Mouse (Mus musculus) ovary, adult 10 weeks (tissue): ENCODE measurements around the gene Myl7. TPM values are rescaled to one million over a fixed set of nuclear protein-coding genes. Genes with fewer than 3 reads are reported as not detected.

Source experiments
- polyA plus RNA-seq: library from polyadenylated mRNA; stranded (reverse); fragments of 350-450 nt; fragmentation: Illumina TruSeq; extraction: RNeasy Lipid Tissue Mini Kit (QIAGEN cat#74804); gene quantifications from one replicate; pipeline ENCODE4 v1.2.3, GENCODE M21; 2014

Gene Myl7
- polyA plus RNA-seq: not detected

DNA sequence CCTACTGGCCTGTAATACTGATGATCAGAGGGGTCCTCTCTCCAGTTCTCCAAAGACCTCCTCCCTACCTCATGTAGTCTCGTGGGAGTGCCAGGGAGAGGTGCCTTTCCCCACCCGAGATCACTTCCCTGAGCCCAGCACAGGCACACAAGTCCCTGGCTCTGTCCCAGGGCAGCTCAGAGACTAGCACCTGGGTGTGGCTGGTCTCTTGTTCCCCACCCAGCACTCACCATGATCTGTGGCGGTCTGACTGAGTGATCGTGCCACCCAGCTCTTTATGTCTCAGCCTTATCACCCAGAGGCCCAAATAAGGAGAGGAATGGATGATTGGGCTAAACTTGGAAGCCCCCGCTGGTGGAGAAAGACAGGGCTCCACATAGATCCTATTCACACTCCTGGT lies at the start of gene Myl7:
Myl7 (minus strand) TSS at position 252 of the 400 bp plus-strand sequence.

DNA sequence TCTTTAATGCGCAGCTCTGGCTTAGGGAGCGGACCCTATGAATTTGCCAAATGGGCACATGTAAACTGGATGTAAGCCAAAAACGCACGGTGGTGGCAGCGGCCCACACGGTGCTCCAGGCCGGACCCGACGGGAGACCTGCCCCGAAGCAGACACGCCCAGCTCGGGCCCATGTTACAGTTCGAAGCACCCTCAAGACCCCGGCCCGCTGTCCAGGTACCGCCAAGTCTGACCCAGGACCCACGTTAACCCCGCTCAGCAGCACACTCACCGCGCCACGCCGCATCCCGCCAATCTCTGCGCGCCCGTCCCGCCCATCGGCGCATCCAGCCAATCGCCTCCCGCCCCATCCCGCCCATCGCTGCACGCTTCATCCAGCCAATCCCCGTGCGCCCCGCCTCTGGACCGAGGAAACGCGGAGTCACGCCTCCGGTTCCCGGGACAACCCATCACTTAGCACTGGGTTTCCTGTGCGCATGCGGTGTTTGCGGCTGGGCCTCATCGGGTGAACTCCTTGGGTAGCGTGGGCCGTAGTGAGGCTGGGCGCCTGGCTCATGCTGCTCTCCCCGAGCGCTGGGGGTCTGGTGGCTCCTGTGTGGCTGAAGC lies 20.6 kb downstream of the Myl7 start, which contains the start of gene Pold2:
Pold2 (minus strand) TSS at position 372 of the 606 bp plus-strand sequence.

DNA sequence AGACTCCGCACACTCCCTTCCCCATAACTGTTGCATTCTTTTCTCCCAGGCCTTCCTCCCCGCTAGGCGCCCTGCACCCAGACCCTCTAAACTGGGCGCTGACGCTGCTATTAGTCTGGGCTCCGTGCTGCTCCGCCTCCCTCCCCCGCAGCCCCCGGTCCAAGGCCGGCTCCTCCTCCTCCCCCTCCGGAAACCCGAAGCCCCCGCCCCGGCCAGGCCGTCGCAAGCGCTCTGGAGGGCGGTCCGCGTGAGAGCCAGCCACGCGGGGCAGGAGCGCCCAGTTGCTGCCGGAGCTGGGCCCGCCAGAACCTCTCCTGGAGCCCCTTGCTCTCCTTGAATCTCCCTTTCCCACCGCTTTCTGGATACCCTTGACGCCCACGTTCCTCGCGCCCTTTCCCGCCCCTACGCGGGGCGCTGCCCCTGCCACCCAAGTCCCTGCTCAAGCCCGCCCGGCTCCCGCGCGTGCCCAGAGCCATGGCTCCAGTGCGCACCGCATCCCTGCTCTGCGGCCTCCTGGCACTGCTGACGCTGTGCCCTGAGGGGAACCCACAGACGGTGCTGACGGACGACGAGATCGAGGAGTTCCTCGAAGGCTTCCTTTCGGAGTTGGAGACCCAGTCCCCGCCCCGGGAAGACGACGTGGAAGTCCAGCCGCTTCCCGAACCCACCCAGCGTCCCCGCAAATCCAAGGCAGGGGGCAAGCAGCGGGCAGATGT lies 36.7 kb downstream of the Myl7 start, which contains the start of gene Aebp1:
Aebp1 (plus strand) TSS at position 270 of the 716 bp plus-strand sequence.

Other genes with a start within 250 kb of the Myl7 start
- gene Mrps24, start 183.1 kb downstream of the Myl7 start, polyA plus RNA-seq: 5.3 TPM
- 5.2 TPM for gene Urgcp, start 136.4 kb downstream of the Myl7 start, polyA plus RNA-seq
- gene Dbnl, start 110.3 kb downstream of the Myl7 start, polyA plus RNA-seq: 2.4 TPM
- gene Pgam2, start 95.0 kb downstream of the Myl7 start, polyA plus RNA-seq: not detected
- 0.37 TPM for gene Polm, start 60.8 kb downstream of the Myl7 start, polyA plus RNA-seq
- gene Aebp1, start 36.8 kb downstream of the Myl7 start, polyA plus RNA-seq: 13.1 TPM
- 0.46 TPM for gene Pold2, start 20.5 kb downstream of the Myl7 start, polyA plus RNA-seq
- not detected for gene Gck, start 51.3 kb upstream of the Myl7 start, polyA plus RNA-seq
- 40.7 TPM for gene Ykt6, start 56.9 kb upstream of the Myl7 start, polyA plus RNA-seq
- gene Camk2b, start 167.6 kb upstream of the Myl7 start, polyA plus RNA-seq: 0.17 TPM